Mouse (Mus musculus) embryonic facial prominence, embryonic 11.5 days (tissue): ENCODE results near the gene Dcaf17. TPM values are rescaled to one million over a fixed set of nuclear protein-coding genes. Genes with fewer than 3 reads are reported as not detected.

Experiments
- ATAC-seq: fragments of 200-750 bp; cut with Nextera tagmentation; replicated peaks from 2 replicates; pipeline ENCODE4 v1.8.0; 2017; ENCODE audit warnings: low read depth; ENCODE audit not compliant: insufficient number of reproducible peaks, low FRiP score, low TSS enrichment
- DNase-seq: peaks from one replicate; pipeline ENCODE4 v3.0.0-alpha.2; 2015; ENCODE audit warnings: low spot score
- H3K27ac ChIP-seq: fragments of 300-500 bp; sonication (generic); replicated peaks from 2 replicates; pipeline ENCODE4 v1.5.1; 2014; ENCODE audit warnings: mild to moderate bottlenecking, low read depth, low read length, control low read depth
- H3K27me3 ChIP-seq: fragments of 300-500 bp; sonication (generic); 2 replicates; pipeline ENCODE4 v1.6.1; 2014; ENCODE audit warnings: mild to moderate bottlenecking, low read length, moderate library complexity, mixed read lengths; ENCODE audit not compliant: control insufficient read depth, insufficient read depth
- H3K36me3 ChIP-seq: fragments of 300-500 bp; sonication (generic); replicated peaks from 2 replicates; pipeline ENCODE4 v1.6.1; 2014; ENCODE audit warnings: low read depth, mild to moderate bottlenecking, low read length, moderate library complexity, mixed read lengths; ENCODE audit not compliant: control insufficient read depth, insufficient read depth
- H3K4me1 ChIP-seq: fragments of 300-500 bp; sonication (generic); 2 replicates; pipeline ENCODE4 v1.6.1; 2014; ENCODE audit warnings: low read length, mixed read lengths; ENCODE audit not compliant: control insufficient read depth, insufficient read depth
- H3K4me2 ChIP-seq: fragments of 300-500 bp; sonication (generic); 2 replicates; pipeline ENCODE4 v1.6.1; 2014; ENCODE audit warnings: low read depth, mild to moderate bottlenecking, control low read depth, low read length, moderate library complexity
- H3K4me3 ChIP-seq: fragments of 300-500 bp; sonication (generic); 2 replicates; pipeline ENCODE4 v1.5.1; 2014; ENCODE audit warnings: low read depth, low read length, control low read depth
- H3K9ac ChIP-seq: fragments of 300-500 bp; sonication (generic); replicated peaks from 2 replicates; pipeline ENCODE4 v1.6.1; 2014; ENCODE audit warnings: mild to moderate bottlenecking, control low read depth, low read length
- H3K9me3 ChIP-seq: fragments of 300-500 bp; sonication (generic); replicated peaks from 2 replicates; pipeline ENCODE4 v1.6.1; 2016; ENCODE audit warnings: mild to moderate bottlenecking, low read length, inconsistent platforms, mixed read lengths; ENCODE audit not compliant: control insufficient read depth
- whole genome bisulfite sequencing: fragments of 180-500 bp; shearing (Covaris S2); extraction: QIAGEN DNeasy Blood & Tissue Kit; methylation state at CpG from one replicate; pipeline ENCODE4 v1.1.7; 2014; 5-methylcytosine and 5-hydroxymethylcytosine counted together
- polyA plus RNA-seq: library from polyadenylated mRNA; unstranded; fragments of >200 nt; fragmentation: Nextera tagmentation; extraction: Ambion mirVana; gene quantifications from 2 replicates; pipeline ENCODE4 v1.2.1, GENCODE M21; 2014

The Dcaf17 gene
- 29.0 and 31.1 TPM in 2 replicates for polyA plus RNA-seq

- Histone ChIP-seq H3K27me3 (no peaks in the 10 kb centered on the region), H3K4me3 (peak within 1 kb of the TSS; percentile 84), H3K4me2 (peak within 1 kb of the TSS; percentile 71), H3K9ac (peak within 1 kb of the TSS; percentile 90), H3K36me3 (no peaks in the 10 kb centered on the region), H3K4me1 (no peaks in the 10 kb centered on the region), H3K27ac (peak within 1 kb of the TSS; percentile 83), H3K9me3 (no peaks in the 10 kb centered on the region)
- ATAC-seq: peak; percentile 97
- peak; percentile 97 for DNase-seq
- WGBS: under 1% methylated on average over 55 of the region's 57 CpGs
Measured at GRCm38 (mm10) chr2:71055300-71056114, at the start of gene Dcaf17, which contains the start of gene Mettl8. Gene Dcaf17, plus strand, starts transcription at chr2:71055328. Gene Mettl8, minus strand, starts transcription at chr2:71055583.

GRCm38 (mm10) chr2:71011816-71012215 is 43.3 kb upstream of the Dcaf17 start:
- DNase-seq (no peak), ATAC-seq (no peak)

GRCm38 (mm10) chr2:71013521-71013920 is 41.6 kb upstream of the Dcaf17 start:
- 93% methylated on average over 7 of the region's 7 CpGs for WGBS
- no peak overlapping the region for H3K27ac ChIP-seq
- no peaks in the 10 kb centered on the region for H3K9me3 ChIP-seq

More at GRCm38 (mm10) chr2:71011816-71012215, 43.3 kb upstream of the Dcaf17 start:
- Histone ChIP-seq H3K9ac (no peak overlapping the region), H3K36me3 (no peaks in the 10 kb centered on the region), H3K27me3 (no peaks in the 10 kb centered on the region), H3K27ac (no peak overlapping the region), H3K4me2 (no peak overlapping the region), H3K4me1 (no peaks in the 10 kb centered on the region), H3K4me3 (no peak overlapping the region), H3K9me3 (no peaks in the 10 kb centered on the region)
- 100% methylated on average over 1 of the region's 1 CpGs for WGBS

DNA sequence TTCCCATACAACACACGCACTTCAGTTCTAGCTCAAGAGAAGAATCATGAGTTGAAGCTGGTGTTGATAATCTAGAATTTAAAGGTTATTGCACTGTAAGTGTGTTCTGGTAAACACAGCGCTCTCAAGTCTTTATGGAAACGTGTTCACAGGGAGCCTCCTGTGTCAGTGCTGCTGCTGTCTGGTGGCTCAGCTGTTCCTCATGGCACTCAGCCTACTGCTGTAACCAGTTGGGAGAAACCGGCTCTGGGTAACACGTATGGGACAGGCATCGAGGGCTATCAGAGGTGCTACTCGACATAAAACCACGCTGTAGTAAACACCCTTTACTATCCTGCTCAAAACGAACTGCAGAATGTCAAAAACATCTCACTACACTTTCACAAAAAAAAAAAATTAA is 35.9 kb upstream of the Dcaf17 start:
- no peak for ATAC-seq
- Histone ChIP-seq H3K4me1 (no peaks in the 10 kb centered on the region), H3K9me3 (no peaks in the 10 kb centered on the region), H3K4me2 (no peak overlapping the region), H3K9ac (no peak overlapping the region), H3K4me3 (no peak overlapping the region), H3K36me3 (no peaks in the 10 kb centered on the region), H3K27me3 (no peaks in the 10 kb centered on the region), H3K27ac (no peak overlapping the region)
- WGBS: 78% methylated on average over 9 of the region's 9 CpGs
- DNase-seq: no peak

More at GRCm38 (mm10) chr2:71013521-71013920, 41.6 kb upstream of the Dcaf17 start:
- Histone ChIP-seq H3K27me3 (no peaks in the 10 kb centered on the region), H3K4me2 (no peak overlapping the region), H3K4me3 (no peak overlapping the region), H3K36me3 (no peaks in the 10 kb centered on the region), H3K4me1 (no peaks in the 10 kb centered on the region), H3K9ac (no peak overlapping the region)
- no peak for DNase-seq
- no peak for ATAC-seq

GRCm38 (mm10) chr2:71019704-71020375 is 35.3 kb upstream of the Dcaf17 start:
- Histone ChIP-seq H3K4me3 (no peak overlapping the region), H3K4me2 (no peak overlapping the region), H3K9ac (no peak overlapping the region), H3K9me3 (no peaks in the 10 kb centered on the region), H3K36me3 (no peaks in the 10 kb centered on the region), H3K27me3 (no peaks in the 10 kb centered on the region), H3K4me1 (no peaks in the 10 kb centered on the region), H3K27ac (no peak overlapping the region)
- DNase-seq: no peak
- ATAC-seq: no peak
- 72% methylated on average over 8 of the region's 8 CpGs for WGBS

GRCm38 (mm10) chr2:71020674-71021073 is 34.5 kb upstream of the Dcaf17 start:
- Histone ChIP-seq H3K27me3 (no peaks in the 10 kb centered on the region), H3K4me1 (no peaks in the 10 kb centered on the region), H3K27ac (no peak overlapping the region), H3K9ac (no peak overlapping the region), H3K9me3 (no peaks in the 10 kb centered on the region), H3K36me3 (no peaks in the 10 kb centered on the region), H3K4me2 (no peak overlapping the region), H3K4me3 (no peak overlapping the region)
- no peak for DNase-seq
- ATAC-seq: no peak
- 89% methylated on average over 8 of the region's 8 CpGs for WGBS

DNA sequence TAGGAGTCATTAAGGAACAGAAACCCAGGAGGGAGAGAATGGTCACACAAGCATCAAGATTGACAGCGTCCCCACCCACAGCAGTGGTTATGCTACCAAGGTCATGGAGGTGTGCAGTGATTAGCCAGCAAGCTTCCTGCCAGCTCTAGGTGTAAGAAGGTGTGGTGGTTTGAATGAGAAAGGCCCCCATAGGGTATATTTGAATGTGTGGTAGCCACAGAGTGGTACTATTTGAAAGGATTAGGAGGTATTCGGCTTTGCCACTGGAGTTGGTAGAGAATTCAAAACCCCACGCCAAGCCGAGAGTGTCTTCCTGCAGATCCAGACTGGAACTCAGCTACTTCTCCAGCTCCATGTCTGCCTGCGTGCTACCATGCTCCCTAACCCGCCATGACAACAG is 32.1 kb upstream of the Dcaf17 start:
- no peak overlapping the region for H3K9ac ChIP-seq
- DNase-seq: no peak
- H3K9me3 ChIP-seq: no peaks in the 10 kb centered on the region
- H3K4me1 ChIP-seq: no peaks in the 10 kb centered on the region
- H3K4me2 ChIP-seq: no peak overlapping the region
- no peak overlapping the region for H3K4me3 ChIP-seq
- H3K27ac ChIP-seq: no peak overlapping the region
- no peaks in the 10 kb centered on the region for H3K36me3 ChIP-seq
- no peak for ATAC-seq
- H3K27me3 ChIP-seq: no peaks in the 10 kb centered on the region
- WGBS: 94% methylated on average over 6 of the region's 6 CpGs

GRCm38 (mm10) chr2:71023986-71024385 is 31.1 kb upstream of the Dcaf17 start:
- ATAC-seq: no peak
- Histone ChIP-seq H3K9ac (no peak overlapping the region), H3K4me1 (no peaks in the 10 kb centered on the region), H3K9me3 (no peaks in the 10 kb centered on the region), H3K27me3 (no peaks in the 10 kb centered on the region), H3K27ac (no peak overlapping the region), H3K4me3 (no peak overlapping the region), H3K36me3 (no peaks in the 10 kb centered on the region), H3K4me2 (no peak overlapping the region)
- WGBS: 94% methylated on average over 6 of the region's 6 CpGs
- DNase-seq: no peak
